Mouse (Mus musculus): ENCODE measurements around the gene Vwa7.

GRCm38 (mm10) chr17:35032323-35032870 is 16.0 kb downstream of the Vwa7 start:
- TF ChIP-seq CTCF (IDR thresholded peaks at IDR 0.05; ENCODE audit: control insufficient read depth, insufficient read depth, low read length) (peak; percentile 31; the same call in 1 of the 2 replicates), POLR2A (IDR thresholded peaks at IDR 0.05; ENCODE audit: borderline replicate concordance, control insufficient read depth, low read depth, low read length) (no peak)

Data from bone marrow, adult 2 months (tissue).